Mouse (Mus musculus) A20 (cell line): ENCODE data around the gene Ttll11.

ENCODE experiments used
- DNase-seq: peaks from one replicate; pipeline ENCODE4 v3.0.0-alpha.2; 2011; ENCODE audit warnings: low read depth, low spot score

The Ttll11 gene

DNA sequence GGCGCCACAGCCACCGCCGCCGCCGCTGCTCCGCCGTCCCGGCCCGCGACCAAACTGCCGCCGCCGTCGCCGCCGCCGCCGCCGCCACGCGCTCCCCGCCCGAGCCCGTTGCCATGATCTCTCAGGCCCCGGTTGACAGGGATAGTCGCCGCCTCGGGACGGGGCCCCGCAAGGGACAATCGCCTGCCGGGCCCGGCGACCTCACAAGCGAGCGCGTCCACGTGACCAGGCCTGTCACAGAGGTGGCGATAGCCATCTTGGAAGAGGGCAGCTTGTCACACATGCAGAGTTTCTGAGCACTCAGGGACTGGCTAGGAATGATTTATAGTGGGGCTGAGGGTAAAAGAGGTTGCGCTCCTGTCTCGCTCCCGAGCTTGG lies at the start of gene Ttll11:
Gene Ttll11 (minus strand): TSS at position 270 of the 378 bp plus-strand sequence.
- peak; percentile 91 for DNase-seq

DNA sequence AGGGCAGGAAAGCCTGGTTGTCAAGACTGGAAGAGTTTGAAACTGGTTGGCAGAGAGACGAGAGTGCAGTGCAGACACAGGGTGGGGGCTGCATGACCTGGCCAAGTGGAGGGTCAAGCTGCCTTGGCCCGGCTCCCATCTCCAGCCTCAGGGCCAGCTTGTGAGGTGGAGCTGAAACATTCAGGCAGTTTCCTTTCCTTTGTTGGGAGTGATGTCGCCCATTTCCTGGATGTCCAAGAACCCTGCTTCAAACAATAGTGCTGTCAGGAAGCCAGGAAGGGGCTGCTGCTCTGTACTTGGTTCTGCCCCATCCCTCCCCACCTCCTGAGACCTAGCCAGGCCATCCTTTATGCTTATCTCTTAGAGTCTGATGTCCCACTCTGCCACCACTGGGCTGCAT lies 43.6 kb upstream of the Ttll11 start:
- no peak for DNase-seq

DNA sequence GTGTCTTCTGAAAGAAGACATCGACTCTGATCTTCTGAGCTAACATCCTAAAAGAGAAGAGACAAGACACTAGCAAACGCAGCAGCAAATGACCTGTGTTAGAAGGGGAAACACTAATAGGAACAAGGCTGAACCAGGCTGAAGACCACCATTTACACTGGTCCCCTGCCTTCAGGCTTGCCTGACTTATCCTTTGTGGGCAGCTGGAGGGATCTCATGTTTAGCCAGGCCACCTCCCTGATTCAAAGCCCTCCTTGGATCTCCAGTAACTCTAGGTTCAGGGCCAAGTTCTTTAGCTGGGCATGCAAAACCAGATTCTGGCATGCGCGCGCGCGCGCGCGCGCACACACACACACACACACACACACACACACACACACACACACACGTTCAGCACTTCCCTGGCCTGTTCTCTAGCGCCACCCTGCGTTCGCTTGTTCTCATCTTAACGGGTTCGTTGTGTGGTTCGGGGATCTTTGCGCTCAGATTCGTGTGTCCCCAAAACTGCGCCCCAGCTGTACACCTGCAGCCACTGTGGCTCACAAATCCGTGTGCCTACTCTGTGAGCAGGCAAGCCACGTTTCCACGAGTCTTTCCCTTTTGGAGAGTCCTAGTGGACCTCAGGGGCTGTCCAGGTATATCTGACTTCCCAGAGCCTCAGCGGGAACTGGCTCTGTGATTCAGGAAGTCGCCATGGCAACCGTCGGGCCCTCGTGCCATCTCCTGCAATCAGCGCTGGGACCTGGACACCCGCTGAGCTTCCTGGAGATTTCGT lies 41.9 kb upstream of the Ttll11 start:
- DNase-seq = peak; percentile 85

DNA sequence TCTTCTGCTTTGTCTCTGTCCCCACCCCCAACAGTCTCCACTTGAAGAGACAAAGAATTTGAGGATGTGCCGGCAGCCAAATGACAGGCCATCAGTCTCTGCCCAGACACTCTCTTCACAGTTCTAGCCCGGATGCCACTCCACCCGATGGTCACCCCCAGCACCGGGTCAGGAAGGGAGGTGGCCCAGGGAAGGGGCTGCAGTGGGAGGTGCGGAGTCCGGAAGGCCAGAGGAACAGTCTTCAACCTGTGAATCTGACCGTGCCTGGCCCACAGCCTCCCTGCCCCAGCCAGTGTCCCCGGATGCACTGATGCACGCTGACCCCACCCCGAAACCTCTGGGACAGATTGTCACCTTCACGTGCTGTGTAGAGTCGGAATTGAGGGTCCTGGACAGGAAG lies 33.3 kb upstream of the Ttll11 start:
- no peak for DNase-seq

DNA sequence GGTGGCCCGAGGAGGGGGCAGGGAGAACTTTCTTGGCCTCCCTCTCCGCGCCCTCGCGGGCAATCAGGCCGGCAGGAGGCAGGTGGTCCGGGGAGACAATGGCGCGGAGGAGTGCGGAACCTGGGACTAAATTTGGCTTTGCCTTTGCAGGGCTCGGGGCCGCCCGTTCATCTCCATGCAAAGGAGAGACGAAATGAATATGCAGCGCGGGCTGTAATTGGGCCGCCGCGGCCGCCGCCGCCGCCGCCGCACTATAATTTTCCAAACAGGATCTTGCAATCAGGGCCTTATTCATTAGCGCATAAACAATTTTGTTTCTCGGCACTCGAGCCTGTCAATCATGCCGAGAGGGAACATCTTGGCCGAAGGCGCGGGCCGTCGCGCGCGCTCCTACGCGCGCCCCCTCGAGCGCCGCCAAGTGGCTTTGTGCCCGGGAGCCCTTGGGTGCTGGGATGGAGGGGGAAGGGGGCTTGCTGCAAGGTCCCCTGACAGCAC lies 31.7 kb upstream of the Ttll11 start:
- DNase-seq = no peak

DNA sequence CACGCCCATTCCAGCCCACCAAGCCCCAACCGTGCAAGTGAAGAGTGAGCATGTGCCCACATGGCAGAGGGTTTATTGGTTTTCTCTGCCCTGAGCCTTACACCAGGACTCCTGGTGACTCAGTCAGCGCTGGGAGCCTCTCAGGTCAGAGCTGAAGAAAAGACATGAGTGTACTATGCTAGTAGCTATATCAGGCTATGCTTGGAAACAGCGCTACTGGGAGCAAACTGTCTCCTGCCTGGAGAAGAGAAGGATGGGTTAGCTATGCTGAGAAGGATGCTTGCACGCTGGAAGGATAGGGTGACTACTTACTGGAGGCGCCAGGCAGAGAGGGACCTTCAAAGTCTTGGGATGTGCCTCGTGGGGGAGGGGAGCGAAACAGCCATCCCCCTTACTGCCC lies 30.9 kb upstream of the Ttll11 start:
- DNase-seq = no peak

DNA sequence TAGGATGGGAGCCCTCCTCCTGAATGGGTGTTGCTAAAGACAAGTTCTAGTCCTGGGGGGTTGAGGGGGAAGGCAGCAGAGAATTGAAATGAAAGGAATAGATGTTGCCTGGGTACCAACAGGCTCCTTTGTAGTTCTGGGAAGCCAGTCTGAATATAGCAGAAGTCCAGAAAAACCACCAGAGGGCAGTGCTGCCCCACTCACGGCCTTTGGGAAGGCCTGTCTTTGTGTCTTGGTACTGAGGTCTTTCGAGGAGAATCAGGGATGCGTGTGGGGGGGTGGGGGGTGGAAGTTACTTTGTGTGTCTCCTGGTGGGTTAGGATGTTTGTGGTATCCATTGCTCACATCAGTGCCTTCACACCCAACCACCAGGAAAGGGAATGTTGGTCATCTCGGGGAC lies 29.7 kb upstream of the Ttll11 start:
- peak; percentile 76 for DNase-seq

DNA sequence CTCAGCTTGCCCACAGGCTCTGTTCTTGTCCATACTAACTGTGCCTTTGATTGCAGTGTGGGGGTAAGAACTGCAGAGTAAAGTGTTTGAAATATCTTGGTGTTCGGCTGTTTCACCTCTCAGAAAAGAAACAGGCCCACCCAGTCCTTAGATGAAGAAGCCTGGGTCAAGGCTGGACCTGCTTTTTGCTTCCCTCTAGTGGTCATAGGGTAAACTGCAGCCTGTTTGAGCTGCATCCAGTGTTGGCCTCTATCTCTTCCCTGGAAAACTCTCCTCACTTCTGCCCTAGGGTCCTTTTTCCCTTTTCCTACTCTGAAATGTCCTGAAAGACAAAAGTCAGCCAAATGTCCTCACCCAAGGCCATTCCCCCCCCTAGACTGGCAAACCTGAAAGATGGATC lies 28.4 kb upstream of the Ttll11 start:
- DNase-seq = peak; percentile 52

DNA sequence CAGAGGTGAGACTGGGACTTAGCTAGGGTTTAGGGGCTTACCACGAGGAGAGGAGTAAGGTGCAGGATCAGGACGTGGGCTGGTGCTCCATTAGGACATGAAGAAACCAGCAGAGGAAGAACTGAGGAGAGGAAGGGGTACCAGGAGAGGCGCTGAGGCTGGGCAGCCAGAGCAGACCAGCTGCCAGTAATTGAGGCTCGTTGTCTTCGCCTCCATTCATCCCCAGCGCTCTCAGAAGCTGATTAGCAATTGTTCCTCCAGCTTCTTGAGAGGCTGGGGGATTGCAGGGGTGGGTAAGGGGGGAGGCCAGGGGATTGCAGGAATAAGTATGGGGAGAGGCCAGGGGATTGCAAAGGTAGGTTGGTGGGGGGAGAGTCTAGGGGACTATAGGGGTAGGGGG lies 22.5 kb upstream of the Ttll11 start:
- no peak for DNase-seq

DNA sequence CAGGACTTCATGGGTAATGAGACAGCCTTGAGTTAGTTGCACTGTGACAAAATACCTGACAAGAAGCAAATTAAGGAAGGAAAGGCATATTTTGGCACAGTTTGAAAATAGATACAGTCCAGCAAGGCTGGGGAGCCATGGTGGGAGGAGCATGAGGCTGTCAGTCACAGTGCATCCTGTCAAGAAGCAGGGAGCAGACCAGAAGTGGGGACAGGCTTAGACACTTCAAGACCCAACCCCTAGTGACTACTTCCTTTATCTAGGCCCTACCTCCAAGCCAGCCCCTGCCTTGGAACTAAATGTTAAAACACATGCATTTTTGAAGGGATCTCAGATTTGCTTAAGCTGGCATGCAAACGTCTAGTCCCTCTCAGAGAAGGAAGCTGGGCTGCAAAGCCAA lies 20.7 kb upstream of the Ttll11 start:
- no peak for DNase-seq

DNA sequence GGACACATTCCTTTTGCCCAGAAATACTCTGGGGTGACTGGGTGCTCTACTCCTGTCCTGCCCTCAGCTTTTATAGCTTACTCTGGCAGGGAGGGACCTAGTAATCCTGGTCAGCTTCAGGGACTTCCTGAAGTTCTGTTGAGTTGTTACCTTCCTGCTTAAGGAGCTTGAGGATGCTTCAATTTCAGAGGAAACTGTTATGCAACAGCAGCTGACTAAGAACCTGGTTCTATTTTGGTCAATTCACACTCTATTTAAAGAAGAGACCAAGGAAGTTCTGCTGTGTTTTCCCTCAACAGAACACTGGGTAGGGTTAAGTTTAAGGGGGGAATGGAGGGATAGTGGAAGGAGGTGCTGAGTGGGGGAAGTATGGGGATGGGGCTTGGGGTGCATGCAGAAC lies 19.5 kb upstream of the Ttll11 start:
- DNase-seq = no peak

DNA sequence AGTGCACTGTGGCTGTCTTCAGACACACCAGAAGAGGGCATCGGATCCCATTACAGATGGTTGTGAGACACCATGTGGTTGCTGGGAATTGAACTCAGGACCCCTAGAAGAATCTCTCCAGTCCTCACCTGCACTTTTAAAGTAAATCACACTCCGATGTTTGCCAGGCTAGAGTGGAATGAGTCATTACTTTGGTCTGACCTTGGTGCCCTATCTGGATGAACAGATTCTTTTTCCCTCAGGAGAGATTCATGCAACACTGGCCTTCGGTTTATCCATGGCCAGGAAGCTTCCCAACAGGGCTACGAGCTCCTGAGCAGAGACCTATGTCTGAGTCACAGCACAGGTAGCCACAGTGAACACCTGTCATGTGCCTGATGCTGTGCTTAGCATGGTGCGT lies 18.7 kb upstream of the Ttll11 start:
- DNase-seq = no peak

DNA sequence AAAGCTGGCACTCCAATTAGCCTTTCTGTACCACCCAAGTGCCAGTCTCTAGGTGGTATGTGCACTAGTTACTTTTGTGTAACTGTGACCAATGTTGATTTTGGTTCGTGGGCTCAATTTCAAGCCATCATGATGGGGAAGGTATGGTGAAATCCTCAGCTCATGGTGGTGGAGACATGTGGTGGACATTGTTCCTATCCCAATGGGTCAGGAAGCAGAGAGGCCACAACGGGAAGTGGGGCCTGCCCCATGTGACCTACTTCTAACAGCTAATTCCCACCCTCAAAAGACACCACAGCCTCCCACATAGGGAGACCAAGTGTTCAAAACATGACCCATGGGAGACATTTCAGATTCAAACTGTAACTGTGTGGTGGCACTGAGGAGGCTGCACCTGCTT lies 17.0 kb upstream of the Ttll11 start:
- no peak for DNase-seq

DNA sequence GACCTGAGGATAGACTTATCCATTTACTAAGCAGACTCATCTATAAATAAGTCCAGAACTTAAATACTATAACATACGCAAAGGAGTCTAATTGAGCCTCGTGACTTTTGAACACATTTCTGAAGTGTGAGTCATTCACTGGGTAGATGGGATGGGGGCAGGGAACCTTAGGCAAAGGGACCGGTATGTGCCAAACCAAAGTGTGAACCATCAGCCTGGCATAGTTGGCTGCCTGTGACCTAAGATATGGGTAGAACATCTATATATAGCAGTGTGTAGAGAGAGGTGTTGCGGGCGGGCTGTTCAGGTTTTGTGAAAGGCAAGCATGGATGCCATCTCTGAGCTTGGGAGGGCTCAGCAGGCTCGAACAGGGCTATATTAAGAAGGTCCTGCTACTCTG lies 14.6 kb upstream of the Ttll11 start:
- no peak for DNase-seq

DNA sequence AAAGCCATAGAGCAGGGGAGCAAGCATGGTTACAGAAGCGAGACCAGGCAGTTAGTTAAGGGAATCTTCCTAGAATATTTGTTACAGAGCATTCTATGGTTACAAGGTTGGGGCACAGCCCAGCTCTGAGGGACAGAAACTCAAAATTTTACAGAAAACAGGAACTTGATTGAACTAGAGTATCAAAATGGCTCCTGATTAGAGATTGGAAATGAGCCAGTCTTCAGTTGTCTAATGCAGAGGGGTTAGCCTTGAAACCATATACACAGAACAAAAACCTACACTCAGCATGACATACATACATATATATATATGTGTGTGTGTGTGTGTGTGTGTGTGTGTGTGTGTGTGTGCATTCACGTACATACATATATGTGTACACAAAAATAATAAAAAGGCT lies 13.8 kb upstream of the Ttll11 start:
- DNase-seq = no peak

DNA sequence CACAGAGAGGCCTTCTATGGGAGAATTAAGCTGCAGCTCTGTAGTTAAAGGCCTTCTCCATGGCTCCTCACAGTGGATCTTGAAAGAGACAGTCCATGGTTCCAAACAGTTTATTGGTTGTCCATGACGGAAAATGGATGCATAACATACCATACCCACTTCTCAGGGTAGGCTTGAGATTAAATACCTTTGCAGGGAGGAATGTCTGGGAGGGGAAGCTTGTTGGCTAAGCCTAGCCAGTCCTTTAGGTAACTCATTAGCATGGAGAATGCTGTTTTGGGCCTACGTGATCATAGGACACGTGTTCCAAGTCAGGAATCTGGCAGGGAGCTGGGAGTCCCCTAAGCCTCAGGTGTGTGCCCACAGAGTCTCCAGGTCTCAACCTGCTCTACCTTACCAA lies 12.5 kb upstream of the Ttll11 start:
- DNase-seq = no peak

DNA sequence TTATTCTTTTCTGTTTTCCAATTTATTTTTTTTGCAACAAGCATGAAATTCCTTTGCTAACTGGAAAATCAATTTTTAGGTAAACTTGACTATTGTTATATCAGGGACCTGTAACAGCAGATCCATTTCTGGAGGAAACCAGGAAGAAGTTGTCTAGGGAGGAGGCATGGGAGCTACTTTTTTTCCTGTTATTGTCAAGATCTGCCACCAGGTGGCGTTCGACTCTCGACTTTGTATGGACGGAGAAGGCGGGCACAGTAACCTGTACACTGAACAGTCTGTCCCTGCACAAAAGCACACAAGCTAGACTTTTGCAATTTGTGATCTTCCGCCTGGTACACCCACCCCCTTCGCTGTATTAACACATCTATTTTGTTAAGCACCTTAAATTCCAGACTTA lies 4.2 kb upstream of the Ttll11 start:
- DNase-seq = peak; percentile 73

DNA sequence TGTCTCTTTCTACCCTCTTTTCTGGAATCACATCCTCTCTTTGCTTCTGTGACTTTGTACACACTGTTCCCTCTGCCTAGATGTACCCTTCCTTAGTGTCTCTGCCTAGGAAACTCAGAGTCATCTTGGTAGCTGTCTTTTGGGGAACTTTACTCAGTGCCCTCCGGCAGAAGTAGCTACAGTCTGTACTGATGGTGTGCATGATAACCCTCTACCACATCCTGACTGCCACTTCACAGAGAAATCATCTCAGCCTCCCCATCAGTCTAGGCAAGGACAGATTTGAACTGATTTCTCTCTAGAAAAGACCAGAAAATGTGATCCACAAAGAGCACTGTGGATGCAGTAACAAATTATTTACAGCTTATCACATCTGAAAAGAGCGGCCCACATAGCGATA lies 2.2 kb upstream of the Ttll11 start:
- no peak for DNase-seq

DNA sequence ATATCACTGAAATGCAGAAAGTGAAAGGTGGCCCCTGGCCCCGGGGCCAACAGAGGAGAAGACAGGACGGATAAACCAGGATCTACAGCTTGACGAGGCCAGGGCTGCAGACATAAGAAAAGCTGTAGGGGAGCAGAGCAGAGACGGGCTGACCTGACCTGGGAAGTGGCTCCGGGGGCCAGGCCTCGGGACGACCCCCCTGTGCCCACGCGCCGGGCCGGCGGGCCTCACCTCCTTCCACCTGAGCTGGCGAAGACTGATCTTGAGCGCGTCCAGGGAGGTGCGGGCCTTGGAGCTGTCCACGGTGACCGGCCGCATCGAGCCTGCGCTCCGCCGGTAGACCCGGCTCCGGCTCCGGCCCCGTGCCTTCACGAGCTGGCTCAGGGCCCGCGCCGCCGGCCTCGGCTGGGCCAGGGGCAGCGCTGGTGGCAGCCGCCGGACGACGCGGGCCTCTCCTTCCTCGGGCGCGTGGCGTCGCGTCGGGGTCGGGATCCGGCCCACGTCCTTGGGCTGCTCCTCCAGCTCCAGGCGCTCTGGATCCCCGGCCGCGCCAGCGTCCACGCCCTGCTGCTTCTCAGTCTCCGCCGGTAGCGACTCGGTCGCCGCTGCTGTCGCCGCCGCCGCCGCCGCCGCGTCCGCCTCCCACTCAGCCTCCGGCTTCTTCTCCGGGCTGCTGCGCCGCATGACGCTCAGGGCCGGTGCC lies 621 bp downstream of the Ttll11 start:
- peak; percentile 77 for DNase-seq

DNA sequence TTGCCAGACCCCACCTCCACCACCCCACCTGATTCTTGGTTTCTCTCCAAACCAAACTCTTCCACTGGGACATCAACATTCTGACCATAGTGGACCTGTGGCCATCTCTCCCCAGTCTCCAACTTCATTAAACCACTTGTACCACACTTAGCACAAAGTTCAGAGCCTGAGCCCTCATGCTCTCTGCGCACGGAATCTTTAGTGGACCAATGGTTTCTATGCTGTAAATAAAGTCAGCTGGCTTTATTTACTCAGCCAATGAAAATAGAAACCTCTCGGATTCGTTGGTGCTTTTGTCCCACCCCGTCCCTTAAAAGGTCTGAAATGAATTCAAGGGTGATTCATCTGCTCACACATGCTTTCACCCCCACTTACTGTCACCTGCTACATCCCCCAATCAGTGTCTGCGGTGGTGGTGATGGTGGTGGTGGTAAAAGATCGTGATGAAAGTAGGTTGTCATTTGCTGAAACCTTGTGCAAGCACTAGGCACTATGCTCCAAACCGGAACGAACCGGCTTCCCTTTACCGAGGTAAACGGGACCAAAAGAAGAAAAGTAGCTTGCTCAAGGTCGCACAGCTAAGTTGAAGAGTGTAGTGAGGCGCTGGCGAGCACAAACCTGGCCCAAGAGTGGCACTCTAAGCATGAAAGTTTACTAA lies 1.3 kb downstream of the Ttll11 start:
- DNase-seq = no peak

DNA sequence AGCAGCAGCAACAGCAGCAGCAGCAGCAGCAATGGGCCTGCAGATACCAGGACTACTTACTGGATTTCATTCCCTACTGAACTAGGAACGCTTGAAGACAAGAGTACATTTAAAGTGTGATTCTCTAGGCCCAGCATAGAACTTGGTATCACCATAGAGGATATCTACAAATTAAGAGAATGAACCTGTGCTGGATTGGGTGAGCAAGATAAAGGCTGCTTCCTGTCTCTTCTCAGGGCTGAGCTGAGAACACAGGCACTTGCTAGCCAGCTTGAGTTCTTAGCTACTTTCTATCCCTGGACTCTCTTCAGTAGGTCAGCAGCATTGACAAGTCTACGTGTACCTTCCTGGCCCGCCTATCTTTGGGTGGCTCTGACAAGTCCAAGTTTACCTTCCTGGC lies 2.0 kb downstream of the Ttll11 start:
- DNase-seq = peak; percentile 15

DNA sequence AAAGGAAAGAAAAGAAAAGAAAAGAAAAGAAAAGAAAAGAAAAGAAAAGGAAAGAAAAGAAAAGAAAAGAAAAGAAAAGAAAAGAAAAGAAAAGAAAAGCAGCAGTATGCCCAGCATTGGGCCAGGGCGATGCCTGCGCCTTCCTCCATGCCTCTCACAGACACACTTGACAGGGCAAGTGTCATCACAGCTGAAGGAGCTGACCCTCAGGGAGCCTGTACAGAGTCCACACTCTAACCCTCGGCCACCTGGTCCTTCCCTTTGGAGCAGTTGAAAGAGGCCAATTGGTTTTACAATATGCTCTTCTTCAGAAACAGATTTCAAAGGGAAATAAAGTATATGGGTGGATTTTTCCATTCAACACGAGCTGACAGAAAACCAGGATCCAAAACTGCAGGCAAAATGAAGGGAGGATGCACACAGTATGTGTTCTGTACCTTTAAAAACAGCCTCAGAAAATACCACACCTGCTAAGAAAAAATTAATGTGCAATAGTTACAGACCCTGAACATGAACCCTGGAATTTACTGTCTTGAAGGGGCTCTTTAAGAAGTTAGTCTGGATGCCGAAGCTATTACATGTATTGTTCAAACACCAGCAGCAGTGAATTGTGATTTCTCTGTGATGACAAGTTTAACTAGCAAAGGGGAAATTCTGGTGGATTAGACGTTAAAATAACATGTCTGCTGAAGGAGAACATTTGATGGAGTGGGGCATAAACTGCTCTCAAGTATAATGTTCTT lies 7.3 kb downstream of the Ttll11 start:
- no peak for DNase-seq
